Mouse (Mus musculus) spleen, postnatal 10 days (tissue): Measurements from ENCODE around the gene Acsl5.

Experiments
- DNase-seq, 2 experiments: peaks; one replicate each; pipeline ENCODE4 v3.0.0; 2021 to 2022; ENCODE audit warnings: low spot score in 2 of 2

Acsl5 gene

DNA sequence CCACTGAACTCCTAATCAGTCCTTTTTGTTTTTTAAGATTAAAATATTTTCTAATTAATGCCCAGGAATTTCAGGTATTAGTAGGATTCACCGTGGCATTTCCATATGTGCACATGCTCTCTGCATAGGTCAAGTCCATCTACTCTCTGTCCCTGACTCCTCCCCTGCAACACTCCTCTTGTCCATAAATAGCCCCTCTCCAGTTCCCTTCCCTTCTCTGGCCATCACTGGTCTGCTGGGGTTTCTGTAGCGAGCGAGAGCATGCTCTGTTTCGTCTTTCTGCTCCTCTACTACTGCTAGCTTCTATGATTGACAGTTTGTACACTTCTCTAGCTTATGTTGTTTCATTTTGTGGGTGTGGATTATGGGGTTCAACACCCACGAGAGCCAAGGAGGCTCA, 80.0 kb downstream of the Acsl5 start:
- no peak for DNase-seq

GRCm38 (mm10) chr19:55332641-55333268, 81.0 kb downstream of the Acsl5 start:
- DNase-seq, result peak; percentile 27 to 59

DNA sequence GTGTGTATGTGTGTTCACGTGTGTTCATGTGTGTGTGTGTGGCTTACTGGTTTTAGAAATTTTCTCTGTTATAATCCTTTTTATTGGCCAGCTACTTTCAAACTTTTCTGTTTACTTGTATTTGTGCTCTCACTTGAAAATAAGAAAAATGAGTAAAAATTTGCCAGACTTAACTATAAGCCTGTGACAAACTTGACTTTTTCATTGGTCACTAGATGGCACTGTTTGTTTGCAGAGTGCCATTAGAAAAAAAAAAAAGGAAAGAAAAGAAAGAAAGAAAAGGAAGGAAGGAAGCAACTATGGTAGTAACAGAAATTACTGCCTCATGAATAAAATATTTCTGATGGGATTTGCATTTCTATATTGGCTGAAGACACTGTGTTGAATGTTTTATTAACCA, 84.1 kb downstream of the Acsl5 start:
- DNase-seq, result no peak

GRCm38 (mm10) chr19:55336441-55336840, 84.7 kb downstream of the Acsl5 start:
- no peak for DNase-seq

DNA sequence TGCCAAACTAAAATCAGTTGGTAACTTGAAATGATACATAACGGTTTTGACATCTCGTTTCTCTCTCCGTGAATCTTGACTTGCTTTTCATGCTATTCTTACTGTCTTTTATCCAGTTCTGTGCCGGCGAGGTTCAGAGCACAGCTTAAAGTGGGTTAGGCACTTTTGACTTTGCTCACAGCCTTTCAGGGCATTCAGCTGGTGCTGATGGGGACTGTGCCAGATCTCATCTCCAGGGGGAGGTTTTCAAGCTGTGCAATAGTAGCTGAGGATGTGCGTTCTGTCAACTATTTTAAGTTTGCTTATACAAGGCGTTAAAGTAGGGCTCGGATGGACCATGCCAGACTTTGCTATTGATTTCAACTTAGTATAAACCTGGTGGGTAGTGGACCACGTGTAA, 85.3 kb downstream of the Acsl5 start:
- no peak for DNase-seq

GRCm38 (mm10) chr19:55337664-55338063, 85.9 kb downstream of the Acsl5 start:
- DNase-seq, result no peak

GRCm38 (mm10) chr19:55340521-55340920, 88.8 kb downstream of the Acsl5 start:
- DNase-seq, result no peak

DNA sequence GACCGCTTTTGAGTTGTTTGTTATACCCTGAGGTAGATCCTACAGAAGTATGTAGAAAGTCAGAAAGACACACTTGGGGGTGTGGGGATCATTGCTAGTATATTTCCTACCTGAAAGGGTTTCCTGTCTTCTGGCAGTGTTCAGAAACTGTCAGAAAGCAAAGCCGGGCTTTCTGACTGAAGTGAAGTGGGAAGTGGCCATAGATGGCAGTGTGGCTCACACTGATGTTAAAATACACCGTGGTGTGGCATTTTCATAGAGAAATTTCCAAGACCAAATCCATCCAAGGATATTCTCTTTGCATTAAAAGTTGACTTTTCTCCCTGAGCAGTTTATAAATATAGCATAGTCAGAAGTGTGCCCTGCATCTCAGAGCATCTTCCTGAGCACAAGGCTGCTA, 89.6 kb downstream of the Acsl5 start:
- DNase-seq, result no peak

DNA sequence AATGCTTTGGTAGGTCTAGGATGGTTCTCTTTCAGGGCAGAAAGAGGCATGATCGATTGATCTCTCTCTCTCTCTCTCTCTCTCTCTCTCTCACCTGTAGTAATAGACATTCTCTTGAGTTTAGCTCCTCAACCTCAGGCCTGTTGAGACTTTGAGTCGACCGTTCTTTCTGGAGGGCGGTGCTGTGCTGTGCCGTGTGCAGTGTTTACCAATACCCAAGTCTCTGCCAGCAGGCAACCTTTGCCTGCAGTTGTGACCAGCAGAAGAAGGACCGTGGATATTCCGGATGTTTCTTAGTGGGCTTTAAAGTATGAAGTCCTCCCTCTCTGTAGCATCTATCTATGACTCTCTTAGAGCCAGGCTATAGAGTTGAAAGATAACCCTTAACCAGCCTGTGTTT, 90.7 kb downstream of the Acsl5 start:
- no peak for DNase-seq

DNA sequence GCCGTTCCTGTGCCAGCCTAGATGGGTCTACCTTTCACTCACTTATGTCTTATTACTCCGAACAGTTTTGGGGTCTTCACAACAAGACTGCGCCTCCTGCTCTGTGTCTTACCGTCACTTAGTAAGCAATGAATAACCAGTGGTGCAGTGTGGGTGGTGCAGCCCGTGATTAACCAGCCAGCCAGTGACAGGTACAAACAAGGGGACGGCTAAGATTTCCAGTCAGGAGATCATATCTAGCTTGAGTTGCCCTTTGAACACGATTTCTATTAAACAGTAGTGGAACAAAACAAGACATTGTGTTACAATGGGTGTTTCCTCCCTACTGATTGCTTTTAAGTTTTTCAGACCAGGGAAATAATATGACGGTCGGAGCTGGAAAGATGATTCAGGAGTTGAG, 91.5 kb downstream of the Acsl5 start:
- DNase-seq, result no peak
